16 mouse cellular contexts compared by ENCODE assay signal in the genomic region with DNA sequence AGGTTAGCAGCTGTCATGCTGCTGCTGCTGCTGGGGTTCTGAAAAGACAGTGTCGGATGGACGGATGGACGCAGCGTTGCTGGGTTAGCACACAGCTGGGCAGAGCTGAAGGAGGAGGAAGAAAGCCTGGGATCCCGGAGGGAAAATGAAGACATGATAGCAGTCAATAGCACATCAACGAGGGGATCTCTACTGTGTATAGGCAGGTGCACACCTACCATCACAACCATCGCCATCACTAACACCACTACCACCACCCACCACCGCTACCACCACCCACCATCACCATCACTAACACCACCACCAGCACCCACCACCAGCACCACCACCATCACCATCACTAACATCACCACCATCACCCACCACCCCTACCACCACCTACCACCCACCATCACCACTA. TPM values are rescaled to one million over a fixed set of nuclear protein-coding genes. Genes with fewer than 3 reads are reported as not detected.
"Had no signal": no experiment of that assay in that cellular context is flagged by ENCODE, and none has a peak within 500 bp of the region (broad histone marks: within the 10 kb centered on the region; RNA-seq: fewer than 3 reads in every experiment).

No protein-coding gene starts in this region.

- H3K4me1 ChIP-seq: neural tube, embryonic 13.5 days; neural tube, embryonic 15.5 days; stomach, embryonic 15.5 days had no signal

- H3K36me3 ChIP-seq: neural tube, embryonic 13.5 days; neural tube, embryonic 15.5 days; stomach, embryonic 15.5 days had no signal

- H3K4me3 ChIP-seq: neural tube, embryonic 13.5 days; neural tube, embryonic 15.5 days; stomach, embryonic 15.5 days had no signal

- DNase-seq: retina, postnatal 1 day; right cerebral cortex, adult 18-20 months; right cerebral cortex, postnatal 14 days; right cerebral cortex, postnatal 25 days; right cerebral cortex, postnatal 4 days; spleen, adult 18-20 months; thymus, adult 18-20 months; thymus, adult 2 months; thymus, postnatal 14 days; thymus, postnatal 25 days; thymus, postnatal 4 days had no signal

- H3K9me3 ChIP-seq: neural tube, embryonic 13.5 days; neural tube, embryonic 15.5 days; stomach, embryonic 15.5 days had no signal

- H3K27ac ChIP-seq: neural tube, embryonic 13.5 days; neural tube, embryonic 15.5 days; stomach, embryonic 15.5 days; stomach, postnatal 0 days had no signal

RNA-seq across cellular contexts. Expression of a gene that starts 9.8 kb away (rescaled TPM):
- polyA plus RNA-seq: stomach, embryonic 14.5 days; stomach, postnatal 0 days had no signal
